Mouse (Mus musculus): ENCODE measurements around the gene St5. TPM values are rescaled to one million over a fixed set of nuclear protein-coding genes. Genes with fewer than 3 reads are reported as not detected.

St5 gene
- 0.61 TPM for polyA plus RNA-seq (2017; shearing (Covaris generic))

GRCm38 (mm10) chr7:109703190-109704015, at the start of gene St5, which contains the start of gene Akip1:
TSS of gene St5 (minus strand) at chr7:109703605.
TSS of gene Akip1 (plus strand) at chr7:109703690.

GRCm38 (mm10) chr7:109752008-109752925, 48.9 kb upstream of the St5 start, which contains the start of gene Tmem9b:
TSS of gene Tmem9b (minus strand) at chr7:109752875.

GRCm38 (mm10) chr7:109731626-109732025, 28.2 kb upstream of the St5 start, which contains the start of gene Ascl3:
TSS of gene Ascl3 (minus strand) at chr7:109731726.

GRCm38 (mm10) chr7:109723697-109724096, 20.3 kb upstream of the St5 start, which contains the start of gene BC051019:
TSS of gene BC051019 (minus strand) at chr7:109723850.

GRCm38 (mm10) chr7:109518838-109519696, 184.3 kb downstream of the St5 start, which contains the start of gene Rpl27a:
TSS of gene Rpl27a (plus strand) at chr7:109519147.

GRCm38 (mm10) chr7:109508034-109508433, 195.4 kb downstream of the St5 start, which contains the start of gene Trim66:
TSS of gene Trim66 (minus strand) at chr7:109508134.

Other genes starting within 250 kb of the St5 start
- gene Trim66, start 195.5 kb downstream of the St5 start, polyA plus RNA-seq (2017; shearing (Covaris generic)), result not detected
- gene Rpl27a, start 184.5 kb downstream of the St5 start, polyA plus RNA-seq (2017; shearing (Covaris generic)), result 184 TPM
- gene Akip1, start 85 bp upstream of the St5 start, polyA plus RNA-seq (2017; shearing (Covaris generic)), result 38.2 TPM
- gene BC051019, start 20.2 kb upstream of the St5 start, polyA plus RNA-seq (2017; shearing (Covaris generic)), result not detected
- 0.55 TPM for gene Ascl3, start 28.1 kb upstream of the St5 start, polyA plus RNA-seq (2017; shearing (Covaris generic))
- 56.3 TPM for gene Tmem9b, start 49.3 kb upstream of the St5 start, polyA plus RNA-seq (2017; shearing (Covaris generic))
- gene Nrip3, start 78.4 kb upstream of the St5 start, polyA plus RNA-seq (2017; shearing (Covaris generic)), result 0.32 TPM
- gene Scube2, start 162.1 kb upstream of the St5 start, polyA plus RNA-seq (2017; shearing (Covaris generic)), result not detected

Data from CD4-positive, CD25-positive, alpha-beta regulatory T cell, adult 9 weeks (primary cell).